Mouse (Mus musculus): Measurements from ENCODE around the gene Gal3st1.

GRCm38 (mm10) chr11:4036365-4037084 lies 53.1 kb downstream of the Gal3st1 start:
- TF ChIP-seq POLR2A (IDR thresholded peaks at IDR 0.05; ENCODE audit: extremely low read depth, insufficient read depth, low read length) (no peak), CTCF (IDR thresholded peaks at IDR 0.05; ENCODE audit: low read depth, low read length) (no peak)
